Mouse (Mus musculus) neural tube, embryonic 14.5 days (tissue): ENCODE measurements around the gene Crim1. TPM values are rescaled to one million over a fixed set of nuclear protein-coding genes. Genes with fewer than 3 reads are reported as not detected.

Experiments
- ATAC-seq: fragments of 200-750 bp; cut with Nextera tagmentation; 2 replicates; pipeline ENCODE4 v1.8.0; 2017; ENCODE audit warnings: low read depth, mild to moderate bottlenecking, moderate TSS enrichment, moderate library complexity
- H3K27ac ChIP-seq: fragments of 300-500 bp; sonication (generic); 2 replicates; pipeline ENCODE4 v1.5.1; 2014; ENCODE audit warnings: low read depth, mild to moderate bottlenecking, control low read depth, low read length, moderate library complexity, mixed read lengths
- H3K27me3 ChIP-seq: fragments of 300-500 bp; sonication (generic); 2 replicates; pipeline ENCODE4 v1.6.1; 2014; ENCODE audit warnings: low read length; ENCODE audit not compliant: control insufficient read depth, insufficient read depth
- H3K36me3 ChIP-seq: fragments of 300-500 bp; sonication (generic); 2 replicates; pipeline ENCODE4 v1.6.1; 2014; ENCODE audit warnings: low read length, mixed read lengths; ENCODE audit not compliant: control insufficient read depth, insufficient read depth
- H3K4me1 ChIP-seq: fragments of 300-500 bp; sonication (generic); 2 replicates; pipeline ENCODE4 v1.6.1; 2014; ENCODE audit warnings: low read length; ENCODE audit not compliant: control insufficient read depth, insufficient read depth
- H3K4me2 ChIP-seq: fragments of 300-500 bp; sonication (generic); 2 replicates; pipeline ENCODE4 v1.6.1; 2014; ENCODE audit warnings: mild to moderate bottlenecking, low read depth, low read length, control low read depth
- H3K4me3 ChIP-seq: fragments of 300-500 bp; sonication (generic); 2 replicates; pipeline ENCODE4 v1.5.1; 2014; ENCODE audit warnings: low read depth, low read length, control low read depth, mixed read lengths
- H3K9ac ChIP-seq: fragments of 300-500 bp; sonication (generic); replicated peaks from 2 replicates; pipeline ENCODE4 v1.6.1; 2014; ENCODE audit warnings: low read depth, mild to moderate bottlenecking, control low read depth, low read length, mixed read lengths
- H3K9me3 ChIP-seq: fragments of 300-500 bp; sonication (generic); 2 replicates; pipeline ENCODE4 v1.6.1; 2016; ENCODE audit warnings: low read length; ENCODE audit not compliant: control insufficient read depth
- WGBS: fragments of 180-500 bp; shearing (Covaris S2); extraction: QIAGEN DNeasy Blood & Tissue Kit; methylation state at CpG from one replicate; pipeline ENCODE4 v1.1.7; 2014; 5-methylcytosine and 5-hydroxymethylcytosine counted together
- polyA plus RNA-seq: library from polyadenylated mRNA; unstranded; fragments of >200 nt; fragmentation: Nextera tagmentation; extraction: Ambion mirVana; gene quantifications from 2 replicates; pipeline ENCODE4 v1.2.1, GENCODE M21; 2014

Crim1 gene
- polyA plus RNA-seq, 1 experiment from 2014 or later, result 22.8 TPM

GRCm38 (mm10) chr17:78402174-78402573, 202.1 kb downstream of the Crim1 start:
- H3K36me3 ChIP-seq, result no peaks in the 10 kb centered on the region
- ATAC-seq, result no peak
- H3K9ac ChIP-seq, result no peak overlapping the region
- WGBS, result 86% methylated on average over 6 of the region's 6 CpGs
- H3K4me2 ChIP-seq, result no peak overlapping the region
- H3K4me1 ChIP-seq, result no peaks in the 10 kb centered on the region
- no peak overlapping the region for H3K27ac ChIP-seq
- no peaks in the 10 kb centered on the region for H3K27me3 ChIP-seq
- no peaks in the 10 kb centered on the region for H3K9me3 ChIP-seq
- H3K4me3 ChIP-seq, result no peak overlapping the region

- H3K4me1 ChIP-seq, result no peaks in the 10 kb centered on the region
- no peaks in the 10 kb centered on the region for H3K27me3 ChIP-seq
- 91% methylated on average over 4 of the region's 4 CpGs for whole genome bisulfite sequencing
- H3K4me3 ChIP-seq, result no peak overlapping the region
- H3K4me2 ChIP-seq, result no peak overlapping the region
- H3K9me3 ChIP-seq, result no peaks in the 10 kb centered on the region
- ATAC-seq, result no peak
- no peaks in the 10 kb centered on the region for H3K36me3 ChIP-seq
- H3K9ac ChIP-seq, result no peak overlapping the region
- H3K27ac ChIP-seq, result no peak overlapping the region
Observed at GRCm38 (mm10) chr17:78403229-78403628, 203.2 kb downstream of the Crim1 start.

- Histone ChIP-seq H3K4me2 (no peak overlapping the region), H3K36me3 (no peaks in the 10 kb centered on the region), H3K27me3 (no peaks in the 10 kb centered on the region), H3K4me1 (no peaks in the 10 kb centered on the region), H3K4me3 (no peak overlapping the region), H3K27ac (no peak overlapping the region), H3K9ac (no peak overlapping the region), H3K9me3 (no peaks in the 10 kb centered on the region)
- 95% methylated on average over 9 of the region's 9 CpGs for WGBS
- ATAC-seq, result no peak
Observed at GRCm38 (mm10) chr17:78403804-78404203, 203.8 kb downstream of the Crim1 start.

DNA sequence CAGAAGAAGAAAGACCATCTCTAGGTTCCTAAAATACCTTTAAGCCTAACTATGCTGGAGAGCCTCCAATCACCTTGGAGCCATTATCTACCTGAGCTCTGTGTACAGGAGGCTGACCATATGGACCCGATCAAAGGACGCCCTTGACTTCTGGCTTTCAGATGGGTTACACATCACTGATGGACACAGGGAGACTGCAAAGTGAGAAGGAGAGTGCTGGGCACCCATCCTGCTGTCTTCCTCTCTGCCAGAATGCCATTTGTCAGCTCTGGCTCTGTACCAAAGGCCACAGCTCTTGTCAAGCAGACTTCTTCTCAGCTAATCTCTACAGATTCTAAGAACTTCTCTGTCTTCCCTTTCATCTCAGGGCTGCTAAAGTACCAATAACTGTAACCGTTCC, 205.3 kb downstream of the Crim1 start:
- Histone ChIP-seq H3K9ac (no peak overlapping the region), H3K9me3 (no peaks in the 10 kb centered on the region), H3K27ac (no peak overlapping the region), H3K27me3 (no peaks in the 10 kb centered on the region), H3K4me1 (no peaks in the 10 kb centered on the region), H3K4me3 (no peak overlapping the region), H3K36me3 (no peaks in the 10 kb centered on the region), H3K4me2 (no peak overlapping the region)
- 95% methylated on average over 3 of the region's 3 CpGs for WGBS
- ATAC-seq, result no peak

GRCm38 (mm10) chr17:78406854-78407253, 206.8 kb downstream of the Crim1 start:
- no peaks in the 10 kb centered on the region for H3K36me3 ChIP-seq
- no peak for ATAC-seq
- H3K9me3 ChIP-seq, result no peaks in the 10 kb centered on the region
- no peak overlapping the region for H3K4me2 ChIP-seq
- H3K9ac ChIP-seq, result no peak overlapping the region
- no peak overlapping the region for H3K4me3 ChIP-seq
- H3K4me1 ChIP-seq, result no peaks in the 10 kb centered on the region
- no peaks in the 10 kb centered on the region for H3K27me3 ChIP-seq
- no peak overlapping the region for H3K27ac ChIP-seq
- 92% methylated on average over 10 of the region's 10 CpGs for WGBS

- H3K4me1 ChIP-seq, result no peaks in the 10 kb centered on the region
- 73% methylated on average over 4 of the region's 4 CpGs for WGBS
- H3K27ac ChIP-seq, result no peak overlapping the region
- no peak overlapping the region for H3K9ac ChIP-seq
- no peaks in the 10 kb centered on the region for H3K27me3 ChIP-seq
- no peaks in the 10 kb centered on the region for H3K9me3 ChIP-seq
- H3K4me2 ChIP-seq, result no peak overlapping the region
- no peak overlapping the region for H3K4me3 ChIP-seq
- ATAC-seq, result no peak
- H3K36me3 ChIP-seq, result no peaks in the 10 kb centered on the region
Observed at GRCm38 (mm10) chr17:78407581-78407980, 207.5 kb downstream of the Crim1 start.

GRCm38 (mm10) chr17:78408386-78408785, 208.3 kb downstream of the Crim1 start:
- Histone ChIP-seq H3K9me3 (no peaks in the 10 kb centered on the region), H3K4me2 (no peak overlapping the region), H3K36me3 (no peaks in the 10 kb centered on the region), H3K27me3 (no peaks in the 10 kb centered on the region), H3K9ac (no peak overlapping the region), H3K4me1 (no peaks in the 10 kb centered on the region), H3K27ac (no peak overlapping the region), H3K4me3 (no peak overlapping the region)
- no peak for ATAC-seq
- 88% methylated on average over 10 of the region's 10 CpGs for WGBS

DNA sequence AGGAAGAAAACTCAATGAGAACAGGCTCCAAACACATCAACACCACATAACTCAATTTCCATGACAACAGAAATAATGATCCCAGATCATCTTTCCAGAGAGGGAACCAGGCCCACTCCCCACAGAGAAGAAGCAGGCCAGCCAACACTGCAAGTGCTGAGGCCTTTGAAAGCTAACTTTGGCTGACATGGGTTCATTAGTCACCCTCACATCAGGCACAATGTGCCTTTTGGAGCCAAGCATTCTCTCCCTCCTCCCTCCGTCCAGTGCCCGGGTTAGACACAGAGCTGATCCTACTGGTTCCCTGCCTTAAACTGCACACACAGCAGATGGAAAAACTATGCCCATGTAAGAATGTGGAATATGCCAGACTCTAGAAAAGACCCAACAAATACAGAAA, 209.9 kb downstream of the Crim1 start:
- no peak overlapping the region for H3K4me2 ChIP-seq
- no peak; the same call in 1 of the 2 replicates for ATAC-seq
- no peaks in the 10 kb centered on the region for H3K36me3 ChIP-seq
- H3K9me3 ChIP-seq, result no peaks in the 10 kb centered on the region
- no peaks in the 10 kb centered on the region for H3K27me3 ChIP-seq
- H3K9ac ChIP-seq, result no peak overlapping the region
- H3K4me3 ChIP-seq, result no peak overlapping the region
- H3K4me1 ChIP-seq, result no peaks in the 10 kb centered on the region
- WGBS, result 15% methylated on average over 2 of the region's 2 CpGs
- no peak overlapping the region for H3K27ac ChIP-seq

DNA sequence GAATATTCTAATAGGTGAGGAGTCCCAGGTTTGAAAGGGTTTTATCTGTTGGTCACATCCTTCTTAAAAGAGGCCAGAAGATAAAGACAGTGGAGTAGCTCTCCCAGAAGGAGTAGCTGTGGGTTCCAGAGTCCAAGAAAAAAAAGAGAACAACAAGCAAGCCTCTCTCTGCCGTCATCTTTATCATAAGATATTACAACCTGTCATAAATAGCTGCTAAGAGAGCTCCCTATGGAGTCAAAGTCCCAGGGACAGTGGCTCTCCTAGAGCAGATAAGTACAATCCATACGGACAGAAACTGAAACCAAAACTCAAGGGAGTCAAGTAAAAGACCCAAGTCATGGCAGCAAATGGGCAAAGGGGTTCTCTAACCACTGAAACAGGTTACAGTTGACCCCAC, 215.2 kb downstream of the Crim1 start:
- no peak overlapping the region for H3K9ac ChIP-seq
- ATAC-seq, result no peak
- H3K36me3 ChIP-seq, result no peaks in the 10 kb centered on the region
- WGBS, result 83% methylated on average over 2 of the region's 2 CpGs
- H3K27ac ChIP-seq, result no peak overlapping the region
- H3K4me1 ChIP-seq, result peaks cover 4% of the 10 kb centered on the region; the same call in 1 of the 2 replicates
- no peak overlapping the region for H3K4me2 ChIP-seq
- no peaks in the 10 kb centered on the region for H3K9me3 ChIP-seq
- no peaks in the 10 kb centered on the region for H3K27me3 ChIP-seq
- H3K4me3 ChIP-seq, result no peak overlapping the region
